In genomic region chr4:35006541-35007260, GRCm38 (mm10) we compare ENCODE assay signal across 11 mouse cellular contexts.
DNase-seq lines count a peak whose midpoint lies in the region; ATAC-seq and TF ChIP-seq lines count a peak whose summit lies in the region.
"Had no signal": no experiment of that assay in that cellular context is flagged by ENCODE, and none has a peak within 500 bp of the region (broad histone marks: within the 10 kb centered on the region; RNA-seq: fewer than 3 reads in every experiment).

No protein-coding gene starts in this region.

- H3K4me3 ChIP-seq in kidney, postnatal 0 days (replicated peaks; ENCODE audit: low read depth, low read length), result no peak overlapping the region
- no peak overlapping the region for H3K4me3 ChIP-seq in kidney, embryonic 16.5 days (ENCODE audit: low read length)
- no peak overlapping the region for H3K4me3 ChIP-seq in hindbrain, embryonic 10.5 days
- no peak overlapping the region for H3K4me3 ChIP-seq in midbrain, embryonic 15.5 days
- H3K4me3 ChIP-seq: embryonic facial prominence, embryonic 13.5 days; neural tube, embryonic 12.5 days had no signal

- H3K9me3 ChIP-seq in kidney, postnatal 0 days (replicated peaks; ENCODE audit: low read length), result no peaks in the 10 kb centered on the region
- H3K9me3 ChIP-seq in kidney, embryonic 16.5 days (ENCODE audit: low read length), result no peaks in the 10 kb centered on the region
- no peaks in the 10 kb centered on the region for H3K9me3 ChIP-seq in hindbrain, embryonic 10.5 days
- no peaks in the 10 kb centered on the region for H3K9me3 ChIP-seq in midbrain, embryonic 15.5 days
- H3K9me3 ChIP-seq: embryonic facial prominence, embryonic 13.5 days; neural tube, embryonic 12.5 days had no signal

- 32% methylated on average over 11 of the region's 11 CpGs for WGBS in kidney, postnatal 0 days
- WGBS in kidney, embryonic 16.5 days, result 33% methylated on average over 11 of the region's 11 CpGs
- WGBS in hindbrain, embryonic 10.5 days, result 58% methylated on average over 11 of the region's 11 CpGs
- 37% methylated on average over 11 of the region's 11 CpGs for WGBS in midbrain, embryonic 15.5 days

- TF ChIP-seq CTCF in kidney, postnatal 0 days (IDR thresholded peaks at IDR 0.05; ENCODE audit: low read depth), result no peak

- no peak overlapping the region for H3K9ac ChIP-seq in kidney, postnatal 0 days (ENCODE audit: low read depth, low read length)
- no peak overlapping the region for H3K9ac ChIP-seq in kidney, embryonic 16.5 days (replicated peaks; ENCODE audit: low read length)
- no peak overlapping the region for H3K9ac ChIP-seq in midbrain, embryonic 15.5 days
- H3K9ac ChIP-seq: embryonic facial prominence, embryonic 13.5 days; neural tube, embryonic 12.5 days had no signal

- no peak overlapping the region for H3K27ac ChIP-seq in kidney, postnatal 0 days
- H3K27ac ChIP-seq in kidney, embryonic 16.5 days (ENCODE audit: low read length), result no peak overlapping the region
- H3K27ac ChIP-seq in hindbrain, embryonic 10.5 days, result peak overlapping the region; percentile 12; the same call in 1 of the 2 replicates
- peak overlapping the region; percentile 46 for H3K27ac ChIP-seq in midbrain, embryonic 15.5 days
- H3K27ac ChIP-seq: embryonic facial prominence, embryonic 13.5 days; neural tube, embryonic 12.5 days had no signal

- H3K4me2 ChIP-seq in kidney, postnatal 0 days (ENCODE audit: low read length), result 0 out of 2 replicates have a peak overlapping the region, but pooled peaks have one; percentile 3
- no peak overlapping the region for H3K4me2 ChIP-seq in kidney, embryonic 16.5 days (replicated peaks; ENCODE audit: low read depth, low read length)
- peak overlapping the region; percentile 7; the same call in 1 of the 2 replicates for H3K4me2 ChIP-seq in midbrain, embryonic 15.5 days
- H3K4me2 ChIP-seq: embryonic facial prominence, embryonic 13.5 days; neural tube, embryonic 12.5 days had no signal

- DNase-seq in embryo, embryonic 11 days, result peak; percentile 47
- no peak for DNase-seq in embryo, embryonic 10 days (ENCODE audit: low spot score)
- peak; percentile 40 for DNase-seq in kidney, postnatal 0 days (ENCODE audit: low spot score)
- no peak for DNase-seq in hindbrain, embryonic 10.5 days (ENCODE audit: low spot score)
- DNase-seq: layer of hippocampus, adult 9-11 months had no signal

- ATAC-seq in kidney, postnatal 0 days (replicated peaks; ENCODE audit: low FRiP score, low read depth), result no peak
- no peak for ATAC-seq in kidney, embryonic 16.5 days (ENCODE audit: low FRiP score, low TSS enrichment)
- peak; percentile 58 for ATAC-seq in midbrain, embryonic 15.5 days (replicated peaks)
- no peak for ATAC-seq in erythroblast, adult 5-6 weeks (replicated peaks; ENCODE audit: low FRiP score, poor library complexity, severe bottlenecking)
- ATAC-seq in erythroid progenitor cell, adult 5-6 weeks (replicated peaks; ENCODE audit: low FRiP score, poor library complexity, severe bottlenecking), result no peak

- H3K27me3 ChIP-seq in kidney, postnatal 0 days (ENCODE audit: insufficient read depth, low read length), result no peaks in the 10 kb centered on the region
- H3K27me3 ChIP-seq in kidney, embryonic 16.5 days (ENCODE audit: insufficient read depth, low read length), result no peaks in the 10 kb centered on the region
- no peaks in the 10 kb centered on the region for H3K27me3 ChIP-seq in hindbrain, embryonic 10.5 days (ENCODE audit: insufficient read depth, poor library complexity, severe bottlenecking)
- H3K27me3 ChIP-seq in midbrain, embryonic 15.5 days (replicated peaks), result no peaks in the 10 kb centered on the region
- H3K27me3 ChIP-seq: embryonic facial prominence, embryonic 13.5 days; neural tube, embryonic 12.5 days had no signal

- H3K36me3 ChIP-seq in kidney, postnatal 0 days (ENCODE audit: insufficient read depth, low read length), result no peaks in the 10 kb centered on the region
- no peaks in the 10 kb centered on the region for H3K36me3 ChIP-seq in kidney, embryonic 16.5 days (ENCODE audit: insufficient read depth, low read length)
- no peaks in the 10 kb centered on the region for H3K36me3 ChIP-seq in hindbrain, embryonic 10.5 days
- H3K36me3 ChIP-seq in midbrain, embryonic 15.5 days (replicated peaks), result no peaks in the 10 kb centered on the region
- H3K36me3 ChIP-seq: embryonic facial prominence, embryonic 13.5 days; neural tube, embryonic 12.5 days had no signal

- peaks cover 12% of the 10 kb centered on the region; the same call in 1 of the 2 replicates for H3K4me1 ChIP-seq in kidney, postnatal 0 days (replicated peaks; ENCODE audit: insufficient read depth, low read length)
- peaks cover 24% of the 10 kb centered on the region for H3K4me1 ChIP-seq in kidney, embryonic 16.5 days (ENCODE audit: insufficient read depth, low read length)
- H3K4me1 ChIP-seq in hindbrain, embryonic 10.5 days (replicated peaks), result peaks cover 13% of the 10 kb centered on the region
- H3K4me1 ChIP-seq in midbrain, embryonic 15.5 days, result peaks cover 13% of the 10 kb centered on the region

Comparison
In these comparisons a context has a peak if more than half of its experiments do, and no peak if none do; other contexts are left out.
1. DNase-seq: peak in embryo, embryonic 11 days (single experiment) and kidney, postnatal 0 days (single experiment); none in embryo, embryonic 10 days (single experiment) and hindbrain, embryonic 10.5 days (single experiment).
2. H3K27ac ChIP-seq: peak in hindbrain, embryonic 10.5 days (single experiment) and midbrain, embryonic 15.5 days (single experiment); none in kidney, postnatal 0 days (single experiment) and kidney, embryonic 16.5 days (single experiment).